Comparison of ENCODE assay signal across 8 mouse cellular contexts in genomic region chr2:91984906-91985525, GRCm38 (mm10). TPM values are rescaled to one million over a fixed set of nuclear protein-coding genes. Genes with fewer than 3 reads are reported as not detected.
DNase-seq lines count a peak whose midpoint lies in the region; ATAC-seq lines count a peak whose summit lies in the region.
"Had no signal": no experiment of that assay in that cellular context is flagged by ENCODE, and none has a peak within 500 bp of the region (broad histone marks: within the 10 kb centered on the region; RNA-seq: fewer than 3 reads in every experiment).

No protein-coding gene starts in this region.

- peaks cover 16% of the 10 kb centered on the region for H3K4me1 ChIP-seq in lung, embryonic 16.5 days (replicated peaks; ENCODE audit: control insufficient read depth, insufficient read depth, low read length)
- no peaks in the 10 kb centered on the region for H3K4me1 ChIP-seq in embryonic facial prominence, embryonic 14.5 days (ENCODE audit: control insufficient read depth, insufficient read depth, low read length)
- peaks cover 28% of the 10 kb centered on the region for H3K4me1 ChIP-seq in limb, embryonic 12.5 days (replicated peaks)
- peaks cover 14% of the 10 kb centered on the region for H3K4me1 ChIP-seq in stomach, embryonic 15.5 days

- no peaks in the 10 kb centered on the region; the same call in 1 of the 2 replicates for H3K9me3 ChIP-seq in lung, embryonic 16.5 days (ENCODE audit: control insufficient read depth, low read length)
- no peaks in the 10 kb centered on the region for H3K9me3 ChIP-seq in embryonic facial prominence, embryonic 14.5 days (ENCODE audit: control insufficient read depth, low read length)
- no peaks in the 10 kb centered on the region for H3K9me3 ChIP-seq in limb, embryonic 12.5 days
- H3K9me3 ChIP-seq in stomach, embryonic 15.5 days, result no peaks in the 10 kb centered on the region

- no peak for DNase-seq in lung, postnatal 14 days
- DNase-seq in embryonic facial prominence, embryonic 14.5 days (ENCODE audit: low spot score), result no peak
- DNase-seq in gastrocnemius, adult 8-10 months (ENCODE audit: low spot score in 2 of 2), result no peak
- no peak for DNase-seq in layer of hippocampus, adult 18-20 months (ENCODE audit: low spot score in 2 of 2)
- DNase-seq: left cerebral cortex, postnatal 4 days had no signal

- peaks cover 11% of the 10 kb centered on the region for H3K36me3 ChIP-seq in lung, embryonic 16.5 days (ENCODE audit: control insufficient read depth, insufficient read depth, low read length)
- peaks cover 17% of the 10 kb centered on the region for H3K36me3 ChIP-seq in embryonic facial prominence, embryonic 14.5 days (ENCODE audit: control insufficient read depth, insufficient read depth, low read length)
- H3K36me3 ChIP-seq in limb, embryonic 12.5 days, result no peaks in the 10 kb centered on the region
- H3K36me3 ChIP-seq in stomach, embryonic 15.5 days, result peaks cover 13% of the 10 kb centered on the region

- no peak for ATAC-seq in lung, embryonic 16.5 days (ENCODE audit: low read depth)
- ATAC-seq in embryonic facial prominence, embryonic 14.5 days (ENCODE audit: low read depth), result no peak; the same call in 1 of the 2 replicates
- ATAC-seq in limb, embryonic 12.5 days (ENCODE audit: insufficient number of reproducible peaks, insufficient read depth, low FRiP score, low TSS enrichment, low read depth), result no peak; the same call in 1 of the 2 replicates
- ATAC-seq in stomach, embryonic 15.5 days (ENCODE audit: insufficient read depth, low FRiP score, low read depth), result no peak

- H3K27me3 ChIP-seq in lung, embryonic 16.5 days (ENCODE audit: control insufficient read depth, insufficient read depth, low read depth, low read length), result no peaks in the 10 kb centered on the region
- no peaks in the 10 kb centered on the region for H3K27me3 ChIP-seq in embryonic facial prominence, embryonic 14.5 days (replicated peaks; ENCODE audit: control insufficient read depth, insufficient read depth, low read length)
- peaks cover 7% of the 10 kb centered on the region; the same call in 1 of the 2 replicates for H3K27me3 ChIP-seq in limb, embryonic 12.5 days
- H3K27me3 ChIP-seq in stomach, embryonic 15.5 days (replicated peaks), result no peaks in the 10 kb centered on the region

- WGBS in lung, embryonic 16.5 days, result 36% methylated on average over 9 of the region's 9 CpGs
- WGBS in embryonic facial prominence, embryonic 14.5 days, result 37% methylated on average over 9 of the region's 9 CpGs
- WGBS in limb, embryonic 12.5 days, result 26% methylated on average over 9 of the region's 9 CpGs
- 40% methylated on average over 9 of the region's 9 CpGs for WGBS in stomach, embryonic 15.5 days

- no peak overlapping the region for H3K9ac ChIP-seq in lung, embryonic 16.5 days (ENCODE audit: low read length)
- H3K9ac ChIP-seq in embryonic facial prominence, embryonic 14.5 days (ENCODE audit: low read depth, low read length), result no peak overlapping the region
- H3K9ac ChIP-seq in limb, embryonic 12.5 days (replicated peaks), result 0 out of 2 replicates have a peak overlapping the region, but pooled peaks have one; percentile 51
- no peak overlapping the region for H3K9ac ChIP-seq in stomach, embryonic 15.5 days

- peak overlapping the region; percentile 69 for H3K27ac ChIP-seq in lung, embryonic 16.5 days (ENCODE audit: low read length)
- H3K27ac ChIP-seq in embryonic facial prominence, embryonic 14.5 days (replicated peaks; ENCODE audit: low read depth, low read length), result no peak overlapping the region; the same call in 1 of the 2 replicates
- H3K27ac ChIP-seq in limb, embryonic 12.5 days, result no peak overlapping the region
- H3K27ac ChIP-seq in stomach, embryonic 15.5 days, result peak overlapping the region; percentile 86

- H3K4me3 ChIP-seq in lung, embryonic 16.5 days (ENCODE audit: low read length), result no peak overlapping the region
- no peak overlapping the region for H3K4me3 ChIP-seq in embryonic facial prominence, embryonic 14.5 days (ENCODE audit: low read depth, low read length)
- H3K4me3 ChIP-seq in limb, embryonic 12.5 days (replicated peaks), result peak overlapping the region; percentile 24; the same call in 1 of the 2 replicates
- H3K4me3 ChIP-seq in stomach, embryonic 15.5 days (replicated peaks), result no peak overlapping the region

- H3K4me2 ChIP-seq in lung, embryonic 16.5 days (ENCODE audit: low read depth, low read length), result peak overlapping the region; percentile 35
- H3K4me2 ChIP-seq in embryonic facial prominence, embryonic 14.5 days (ENCODE audit: low read depth, low read length), result peak overlapping the region; percentile 38
- peak overlapping the region; percentile 54 for H3K4me2 ChIP-seq in limb, embryonic 12.5 days
- peak overlapping the region; percentile 43 for H3K4me2 ChIP-seq in stomach, embryonic 15.5 days

RNA-seq across cellular contexts. Expression of gene Dgkz, which starts 9.4 kb away (rescaled TPM):
- polyA plus RNA-seq in lung, embryonic 16.5 days (2015; fragmentation: Nextera tagmentation; extraction: Ambion mirVana), result 55.9 and 59.7 TPM in 2 replicates
- polyA plus RNA-seq in embryonic facial prominence, embryonic 14.5 days (2014; fragmentation: Nextera tagmentation; extraction: Ambion mirVana), result 44.9 and 47.4 TPM in 2 replicates
- 33.7 and 39.9 TPM in 2 replicates for polyA plus RNA-seq in limb, embryonic 12.5 days (2016; fragmentation: Nextera tagmentation; extraction: Ambion mirVana)
- polyA plus RNA-seq in stomach, embryonic 15.5 days (2015; fragmentation: Nextera tagmentation; extraction: Ambion mirVana), result 50.9 and 51.1 TPM in 2 replicates
- 10 to 100 TPM; 24.7 to 39.3 (median 28.4) TPM for total RNA-seq in gastrocnemius, adult 8-10 months (2022)
- total RNA-seq in layer of hippocampus, adult 18-20 months (2021), result 100 to 1,000 TPM; 499 to 596 TPM

RNA-seq across cellular contexts. Expression of gene Creb3l1, which starts 39.3 kb away (rescaled TPM):
- polyA plus RNA-seq in lung, embryonic 16.5 days (2015; fragmentation: Nextera tagmentation; extraction: Ambion mirVana), result 13.3 and 15.1 TPM in 2 replicates
- 42.6 and 56.6 TPM in 2 replicates for polyA plus RNA-seq in embryonic facial prominence, embryonic 14.5 days (2014; fragmentation: Nextera tagmentation; extraction: Ambion mirVana)
- 1.3 and 2.6 TPM in 2 replicates for polyA plus RNA-seq in limb, embryonic 12.5 days (2016; fragmentation: Nextera tagmentation; extraction: Ambion mirVana)
- 20.4 and 20.6 TPM in 2 replicates for polyA plus RNA-seq in stomach, embryonic 15.5 days (2015; fragmentation: Nextera tagmentation; extraction: Ambion mirVana)
- 1 to 10 TPM in 3 of 4 experiments, under 1 TPM in 1; 0.41 to 2.1 (median 1.4) TPM for total RNA-seq in gastrocnemius, adult 8-10 months (2022)
- 1 to 10 TPM; 2.5 to 3.7 TPM for total RNA-seq in layer of hippocampus, adult 18-20 months (2021)

RNA-seq across cellular contexts. Expression of gene Gm9821, which starts 39.5 kb away (rescaled TPM):
- 0.33 and 0.88 TPM in 2 replicates for polyA plus RNA-seq in lung, embryonic 16.5 days (2015; fragmentation: Nextera tagmentation; extraction: Ambion mirVana)
- 0.70 and 0.76 TPM in 2 replicates for polyA plus RNA-seq in embryonic facial prominence, embryonic 14.5 days (2014; fragmentation: Nextera tagmentation; extraction: Ambion mirVana)
- 0.28 and 0.59 TPM in 2 replicates for polyA plus RNA-seq in limb, embryonic 12.5 days (2016; fragmentation: Nextera tagmentation; extraction: Ambion mirVana)
- polyA plus RNA-seq in stomach, embryonic 15.5 days (2015; fragmentation: Nextera tagmentation; extraction: Ambion mirVana), result 0.66 and 0.71 TPM in 2 replicates
- not detected for total RNA-seq in gastrocnemius, adult 8-10 months (2022)
- not detected for total RNA-seq in layer of hippocampus, adult 18-20 months (2021)
- total RNA-seq: left cerebral cortex, postnatal 4 days had no signal

RNA-seq across cellular contexts. Expression of gene Mdk, which starts 52.9 kb away (rescaled TPM):
- 680 and 776 TPM in 2 replicates for polyA plus RNA-seq in lung, embryonic 16.5 days (2015; fragmentation: Nextera tagmentation; extraction: Ambion mirVana)
- 700 and 828 TPM in 2 replicates for polyA plus RNA-seq in embryonic facial prominence, embryonic 14.5 days (2014; fragmentation: Nextera tagmentation; extraction: Ambion mirVana)
- 2,281 and 2,291 TPM in 2 replicates for polyA plus RNA-seq in limb, embryonic 12.5 days (2016; fragmentation: Nextera tagmentation; extraction: Ambion mirVana)
- 587 and 735 TPM in 2 replicates for polyA plus RNA-seq in stomach, embryonic 15.5 days (2015; fragmentation: Nextera tagmentation; extraction: Ambion mirVana)
- total RNA-seq in gastrocnemius, adult 8-10 months (2022), result under 1 TPM in 3 of 4 experiments, not detected in 1; 0.44 to 0.46 (median 0.45) TPM
- 10 to 100 TPM; 23.9 to 25.5 TPM for total RNA-seq in layer of hippocampus, adult 18-20 months (2021)

RNA-seq across cellular contexts. Expression of gene Chrm4, which starts 58.0 kb away (rescaled TPM):
- polyA plus RNA-seq in lung, embryonic 16.5 days (2015; fragmentation: Nextera tagmentation; extraction: Ambion mirVana), result 0.10 TPM in 1 of 2 replicates, not detected in the other
- 0.31 and 0.47 TPM in 2 replicates for polyA plus RNA-seq in embryonic facial prominence, embryonic 14.5 days (2014; fragmentation: Nextera tagmentation; extraction: Ambion mirVana)
- polyA plus RNA-seq in limb, embryonic 12.5 days (2016; fragmentation: Nextera tagmentation; extraction: Ambion mirVana), result 0.33 and 0.65 TPM in 2 replicates
- 0.21 and 0.27 TPM in 2 replicates for polyA plus RNA-seq in stomach, embryonic 15.5 days (2015; fragmentation: Nextera tagmentation; extraction: Ambion mirVana)
- total RNA-seq in gastrocnemius, adult 8-10 months (2022), result not detected
- total RNA-seq in layer of hippocampus, adult 18-20 months (2021), result 10 to 100 TPM; 32.0 to 32.6 TPM

Comparison
In these comparisons a context has a peak if more than half of its experiments do, and no peak if none do; other contexts are left out.
1. H3K27ac ChIP-seq: peak in lung, embryonic 16.5 days (single experiment) and stomach, embryonic 15.5 days (single experiment); none in embryonic facial prominence, embryonic 14.5 days (single experiment) and limb, embryonic 12.5 days (single experiment).
2. Peak in every context shown above with its lines, with median percentiles within 50 percentile points of each other: H3K4me2 ChIP-seq.